Mouse (Mus musculus): ENCODE data around the gene F7.

Gene F7

GRCm38 (mm10) chr8:13025487-13026224 is at the start of gene F7:
Gene F7 (plus strand): TSS chr8:13026034.
- no peak for DNase-seq (ENCODE audit: low read depth, low spot score)

DNA sequence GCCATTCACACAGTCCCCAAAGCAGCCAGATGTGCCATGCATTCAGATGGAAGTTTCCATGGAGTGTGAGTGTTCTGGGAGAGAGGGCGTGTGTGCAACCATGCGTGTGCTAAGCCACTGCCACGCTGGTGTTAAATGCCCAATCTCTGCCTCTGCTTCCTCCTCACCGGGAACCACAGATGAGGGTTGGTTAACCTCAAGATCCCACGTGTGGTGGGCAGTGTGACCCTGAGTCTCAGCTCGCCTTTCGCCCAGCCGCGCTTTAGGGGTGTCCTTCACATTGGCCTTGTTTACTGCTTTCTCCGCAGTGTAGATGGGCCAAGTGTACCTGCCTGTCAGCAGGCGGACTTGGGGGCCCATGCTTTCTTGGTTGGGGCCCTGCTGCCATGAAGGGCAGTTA is 49.5 kb upstream of the F7 start:
- DNase-seq (ENCODE audit: low read depth, low spot score), result no peak

DNA sequence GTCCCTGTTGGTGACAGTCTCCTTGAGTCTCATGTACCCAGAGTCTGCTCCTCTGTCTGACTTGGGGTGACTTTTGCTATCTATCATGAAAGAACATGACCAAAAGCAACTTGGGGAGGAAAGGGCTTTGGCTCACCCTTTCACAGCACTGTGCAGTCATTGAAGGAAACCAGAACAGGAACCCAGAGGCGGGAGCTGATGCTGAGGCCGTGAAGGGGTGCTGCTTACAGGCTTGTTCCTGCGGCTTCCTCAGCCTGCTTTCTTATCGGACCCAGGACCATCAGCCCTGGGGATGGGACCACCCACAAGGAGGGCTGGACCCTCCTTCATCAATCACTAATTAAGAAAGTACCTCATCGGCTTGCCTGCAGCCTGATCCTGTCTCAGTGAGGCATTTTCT is 49.1 kb upstream of the F7 start:
- DNase-seq (ENCODE audit: low read depth, low spot score), result no peak

GRCm38 (mm10) chr8:12977325-12977724 is 48.5 kb upstream of the F7 start:
- DNase-seq (ENCODE audit: low read depth, low spot score), result no peak

GRCm38 (mm10) chr8:12978308-12978707 is 47.5 kb upstream of the F7 start:
- no peak for DNase-seq (ENCODE audit: low read depth, low spot score)

DNA sequence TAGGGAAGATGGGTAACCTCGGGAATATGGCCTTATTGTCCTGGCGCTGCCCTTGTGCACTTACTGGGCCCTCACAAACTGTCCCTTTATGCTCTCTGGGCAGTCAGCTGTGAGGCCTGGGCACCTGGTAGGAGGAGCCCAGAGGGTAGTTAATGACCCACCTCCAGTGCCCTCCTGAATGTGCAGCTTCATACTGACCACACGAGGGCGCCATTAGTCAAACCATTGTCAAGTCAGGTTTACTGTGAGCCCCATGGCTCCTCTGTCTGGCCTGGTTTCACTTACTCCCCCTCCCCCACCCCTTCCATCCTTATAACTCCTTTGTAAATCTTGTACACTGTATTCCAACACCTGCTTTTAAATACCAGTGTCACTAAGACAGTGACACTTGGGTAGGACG is 47.1 kb upstream of the F7 start:
- peak; percentile 52 for DNase-seq (ENCODE audit: low read depth, low spot score)

DNA sequence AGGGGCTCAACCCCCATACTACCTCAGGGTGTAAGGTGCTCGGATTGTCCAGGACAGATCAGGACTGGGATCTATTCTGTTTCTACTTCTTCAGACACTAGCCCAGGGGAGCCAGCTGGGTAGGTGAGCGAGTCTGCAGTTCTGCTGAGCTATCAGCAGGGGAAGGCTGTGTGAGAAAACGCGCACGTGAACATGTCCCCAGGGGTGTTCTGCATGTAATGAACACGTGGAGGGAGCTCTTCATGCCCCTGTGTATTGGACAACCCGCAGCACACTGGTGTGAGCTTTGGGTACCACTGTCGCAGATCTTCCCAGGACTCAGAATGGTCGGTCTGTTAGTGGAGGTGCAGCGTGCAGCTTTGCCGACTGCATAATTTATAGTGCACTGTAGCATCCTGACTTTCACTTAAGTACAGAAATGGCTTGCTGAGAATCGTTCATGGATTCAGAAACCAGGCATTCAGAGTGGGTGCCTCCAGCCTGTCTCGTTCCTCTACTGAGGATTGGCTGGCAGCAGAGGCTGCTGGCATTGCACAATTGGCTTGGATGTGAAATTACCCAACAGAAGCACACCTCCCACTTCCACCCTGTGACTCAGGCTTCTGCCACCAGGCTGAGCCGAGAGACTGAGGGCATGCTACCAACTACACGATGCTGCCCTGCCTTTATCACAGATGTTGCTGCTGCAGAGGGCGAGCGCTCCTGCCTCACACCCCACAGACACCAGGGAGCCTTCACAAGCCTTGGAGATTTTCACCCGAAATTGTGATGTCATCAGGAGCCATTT is 42.0 kb upstream of the F7 start:
- no peak for DNase-seq (ENCODE audit: low read depth, low spot score)

GRCm38 (mm10) chr8:12984601-12985243 is 41.1 kb upstream of the F7 start:
- no peak for DNase-seq (ENCODE audit: low read depth, low spot score)

DNA sequence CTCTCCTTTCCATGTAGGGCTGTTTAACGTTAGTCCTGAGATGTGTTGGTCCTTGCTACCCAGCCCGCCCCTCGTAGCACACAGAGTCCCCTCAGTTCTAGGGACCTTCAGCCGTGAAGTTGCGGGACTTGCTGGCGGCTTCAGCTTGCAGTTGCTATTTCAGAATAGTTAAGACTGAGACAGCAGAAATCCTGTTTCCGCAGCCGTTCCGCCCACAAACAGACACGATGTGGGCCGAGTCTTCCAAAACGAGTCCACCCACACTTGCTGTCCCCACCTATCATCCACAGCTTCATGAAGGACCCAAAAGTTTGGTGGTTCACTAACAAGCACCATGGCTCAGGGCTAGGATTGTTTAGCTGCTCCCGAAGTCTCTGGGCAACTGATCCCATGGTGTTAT is 40.6 kb upstream of the F7 start:
- no peak for DNase-seq (ENCODE audit: low read depth, low spot score)

DNA sequence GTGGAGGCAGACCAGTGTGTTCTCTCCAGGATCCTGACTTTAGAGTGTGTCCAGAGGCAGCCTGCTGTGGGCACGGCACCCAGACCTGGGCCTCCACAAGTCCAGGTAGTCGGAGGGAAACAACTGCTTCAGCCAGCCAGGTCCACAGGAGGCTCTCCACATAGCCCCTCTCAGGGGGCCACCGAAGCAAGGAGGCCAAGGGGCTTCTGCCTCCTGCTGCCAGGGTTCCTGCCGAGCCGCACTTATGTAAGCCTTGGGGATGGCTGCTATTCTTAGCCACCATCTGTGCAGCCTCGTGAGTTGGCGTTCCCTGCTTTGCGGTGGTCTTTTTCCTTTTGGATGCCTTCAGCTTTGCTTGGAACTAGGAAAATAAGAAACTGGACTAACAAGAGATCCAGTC is 38.3 kb upstream of the F7 start:
- DNase-seq (ENCODE audit: low read depth, low spot score), result no peak

- DNase-seq (ENCODE audit: low read depth, low spot score), result no peak
Measured at GRCm38 (mm10) chr8:12988722-12989430, 37.0 kb upstream of the F7 start.

DNA sequence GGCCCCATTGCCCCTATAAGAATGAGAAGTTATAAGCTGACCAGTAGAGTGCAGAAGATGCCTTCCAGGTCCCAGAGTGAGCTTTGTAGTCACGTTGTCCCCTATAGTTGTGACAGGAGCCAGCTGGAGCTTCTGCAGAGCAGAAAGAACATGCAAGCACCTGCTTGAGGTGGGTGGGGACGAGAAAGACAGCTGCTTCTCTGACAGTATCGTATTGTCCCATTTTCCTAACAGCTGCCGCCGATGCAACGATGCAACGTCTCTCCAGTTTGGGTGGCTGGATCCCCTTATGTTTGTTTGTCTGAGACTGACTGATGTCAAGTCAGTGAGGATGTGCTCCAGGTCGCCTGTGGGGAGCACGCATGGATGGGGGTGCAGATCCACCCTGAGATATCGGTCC is 34.4 kb upstream of the F7 start:
- no peak for DNase-seq (ENCODE audit: low read depth, low spot score)

DNA sequence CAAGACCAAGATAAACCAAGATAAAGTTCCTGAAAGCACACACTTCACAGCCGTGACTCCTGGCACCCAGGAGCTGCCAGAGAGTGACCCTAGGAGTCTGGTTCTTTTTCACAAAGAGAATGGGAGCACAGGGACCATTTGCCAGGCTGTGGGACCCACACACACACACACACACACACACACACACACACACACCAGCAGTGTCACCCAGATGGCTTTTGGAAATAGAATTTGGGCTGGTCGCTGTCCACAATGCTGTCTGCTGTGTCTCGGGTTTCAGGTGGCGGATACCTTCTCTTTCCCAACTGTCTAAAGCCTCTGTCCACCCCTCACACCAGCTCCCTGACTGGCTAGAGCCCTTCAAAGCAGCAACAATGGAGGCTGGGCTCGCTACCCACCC is 31.4 kb upstream of the F7 start:
- no peak for DNase-seq (ENCODE audit: low read depth, low spot score)

DNA sequence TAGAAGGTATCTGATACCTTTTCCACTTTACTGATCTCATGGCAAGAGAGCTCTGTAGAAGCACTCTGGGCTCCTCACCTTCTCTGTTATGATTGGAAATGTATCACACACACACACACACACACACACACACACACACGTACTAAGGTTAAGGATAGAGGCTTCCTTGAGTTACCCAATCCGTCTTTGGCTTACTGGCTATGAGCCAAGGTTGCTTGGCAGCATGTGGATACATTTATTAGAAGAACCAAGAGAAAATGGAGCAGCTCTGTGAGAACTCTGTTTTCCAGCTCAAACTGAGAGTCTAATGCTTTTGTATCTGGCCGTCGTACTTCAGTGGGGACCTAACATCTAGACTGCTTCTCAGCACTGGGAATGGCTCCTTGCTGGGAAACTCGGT is 30.4 kb upstream of the F7 start:
- DNase-seq (ENCODE audit: low read depth, low spot score), result no peak

DNA sequence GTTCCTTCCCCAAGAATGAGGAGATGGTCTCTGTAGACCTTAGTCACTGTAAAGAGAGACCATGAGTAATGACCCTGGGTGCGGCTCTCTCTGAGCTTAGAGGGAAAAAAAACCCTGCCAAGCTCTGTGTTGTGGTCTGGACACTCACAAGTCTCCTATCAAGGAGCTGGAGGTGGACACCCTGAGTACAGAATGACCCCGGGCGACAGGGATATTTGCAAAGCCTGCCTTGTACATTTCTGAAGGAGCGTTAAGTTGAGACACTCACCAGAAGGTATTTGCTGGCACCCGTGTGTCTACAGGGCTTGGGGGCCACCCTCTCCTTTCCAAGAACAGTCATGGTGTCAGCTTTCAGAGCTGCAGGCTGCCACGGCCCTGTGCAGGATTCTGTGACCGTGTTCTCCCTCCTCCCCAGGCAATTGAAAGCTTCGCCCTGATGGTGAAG is 29.0 kb upstream of the F7 start:
- DNase-seq (ENCODE audit: low read depth, low spot score), result no peak

DNA sequence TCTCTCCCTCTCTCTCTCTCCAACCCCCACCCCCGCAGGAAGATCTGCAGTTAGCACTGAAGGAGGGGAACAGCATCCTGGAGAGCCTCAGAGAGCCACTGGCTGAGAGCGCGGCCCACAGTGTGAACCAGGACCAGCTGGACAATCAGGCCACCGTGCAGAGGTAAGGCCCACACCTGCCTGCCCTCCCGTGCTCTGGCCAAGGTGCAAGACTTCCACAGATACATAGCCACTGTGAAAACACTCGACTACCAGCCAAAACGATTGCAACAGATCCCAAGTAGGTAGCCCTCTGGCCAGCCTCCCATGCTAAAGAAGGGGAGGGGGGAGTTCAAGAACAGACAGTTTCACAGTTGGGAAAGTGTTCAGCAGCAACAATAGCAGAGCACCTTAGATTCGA is 27.5 kb upstream of the F7 start:
- no peak for DNase-seq (ENCODE audit: low read depth, low spot score)

GRCm38 (mm10) chr8:12999793-13000192 is 26.0 kb upstream of the F7 start:
- DNase-seq (ENCODE audit: low read depth, low spot score), result no peak

- no peak for DNase-seq (ENCODE audit: low read depth, low spot score)
Measured at GRCm38 (mm10) chr8:13007458-13007857, 18.4 kb upstream of the F7 start.

DNA sequence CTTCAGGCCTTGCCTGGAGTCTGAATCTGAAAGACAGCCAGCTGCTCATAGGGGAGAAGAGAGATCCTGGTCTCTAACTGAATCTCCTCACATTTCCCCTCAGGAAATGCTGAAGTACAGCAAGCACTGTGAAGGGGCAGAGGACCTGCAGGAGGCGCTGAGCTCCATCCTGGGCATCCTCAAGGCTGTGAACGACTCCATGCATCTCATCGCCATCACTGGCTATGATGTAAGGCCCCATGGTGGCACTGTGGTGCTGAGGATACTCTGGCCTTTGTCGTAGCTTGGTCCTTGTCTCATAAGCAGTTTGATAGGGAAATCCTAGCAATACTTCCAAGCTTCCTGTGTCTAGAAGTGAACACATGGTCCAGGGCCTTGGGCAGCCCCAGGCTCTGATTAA is 15.5 kb upstream of the F7 start:
- DNase-seq (ENCODE audit: low read depth, low spot score), result no peak

DNA sequence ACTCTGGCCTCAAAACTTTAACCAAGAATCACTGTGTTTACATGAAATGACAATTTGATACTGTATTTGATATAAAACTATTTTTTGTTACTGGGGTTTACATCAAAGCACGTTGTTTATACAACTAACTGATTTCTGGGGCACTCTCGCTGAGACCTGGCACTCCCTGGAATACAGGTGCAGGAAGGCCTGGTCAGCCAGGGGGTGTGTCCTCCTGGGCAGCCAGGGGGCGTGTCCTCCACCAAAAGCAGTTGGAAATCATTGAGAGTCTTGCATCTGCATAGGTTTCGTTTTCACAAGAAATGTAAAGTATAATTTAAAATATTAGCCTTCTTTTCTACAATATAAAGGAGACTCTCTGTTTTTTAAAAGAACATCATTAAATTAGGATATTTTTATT is 6.3 kb upstream of the F7 start:
- no peak for DNase-seq (ENCODE audit: low read depth, low spot score)

GRCm38 (mm10) chr8:13021830-13022229 is 4.0 kb upstream of the F7 start:
- no peak for DNase-seq (ENCODE audit: low read depth, low spot score)

DNA sequence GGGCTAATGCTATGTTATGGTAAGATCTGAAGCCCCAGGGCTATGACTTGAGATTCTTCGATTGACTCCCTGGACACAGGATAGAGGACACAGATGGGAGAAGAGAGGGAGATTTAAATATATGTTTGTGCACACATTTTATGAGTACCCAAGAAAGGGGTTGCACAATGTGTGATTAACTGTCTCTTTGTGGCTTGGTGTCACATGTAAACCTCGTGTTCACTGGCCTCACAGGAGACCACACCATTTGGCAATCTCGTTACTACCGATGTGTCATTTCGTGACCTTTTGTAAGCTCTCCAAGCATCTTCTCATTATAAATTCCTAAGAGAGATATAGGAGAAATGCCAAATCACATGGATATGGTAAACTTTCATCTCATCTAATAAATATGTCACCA is 1.8 kb downstream of the F7 start:
- DNase-seq (ENCODE audit: low read depth, low spot score), result no peak

All from retina, adult 2 months (tissue).